Mouse (Mus musculus) MEL (cell line): Measurements from ENCODE around the gene Gtf3c2. TPM values are rescaled to one million over a fixed set of nuclear protein-coding genes. Genes with fewer than 3 reads are reported as not detected.
A peak's percentile ranks its signal among the peaks of the same experiment; 100 is the strongest.

Source experiments
- DNase-seq: peaks from one replicate; pipeline ENCODE4 v3.0.0; 2011; ENCODE audit warnings: low read depth, low spot score
- H3K27ac ChIP-seq: 2 replicates; pipeline ENCODE4 v1.5.1; 2012; ENCODE audit warnings: low read depth, mild to moderate bottlenecking, control low read depth, low read length, moderate library complexity; ENCODE audit not compliant: control insufficient read depth
- H3K27me3 ChIP-seq, 2 experiments: fragments of 150-350 bp in 1 of 2; sonication (generic) in 1 of 2; 2 replicates each; pipeline ENCODE4 v1.6.1; 2012; ENCODE audit warnings: low read length in 2 of 2, mild to moderate bottlenecking in 2 of 2, improper control_type of control experiment in 1 of 2, moderate library complexity in 1 of 2; ENCODE audit not compliant: insufficient read depth in 2 of 2, control insufficient read depth in 1 of 2
- H3K36me3 ChIP-seq, 2 experiments: 2 replicates each; pipeline ENCODE4 v1.6.1; 2012 to 2014; ENCODE audit warnings: low read length in 2 of 2, improper control_type of control experiment in 1 of 2, inconsistent platforms in 1 of 2, mild to moderate bottlenecking in 1 of 2; ENCODE audit not compliant: insufficient read depth in 2 of 2, control insufficient read depth in 1 of 2
- H3K4me1 ChIP-seq, 2 experiments: fragments of 150-350 bp in 1 of 2; sonication (generic) in 1 of 2; 2 replicates each; pipeline ENCODE4 v1.6.1; 2012; ENCODE audit warnings: low read length in 2 of 2, improper control_type of control experiment in 1 of 2, mild to moderate bottlenecking in 1 of 2; ENCODE audit not compliant: insufficient read depth in 2 of 2, control insufficient read depth in 1 of 2
- H3K4me3 ChIP-seq, 2 experiments: fragments of 150-350 bp in 1 of 2; sonication (generic) in 1 of 2; 2 replicates each; pipeline ENCODE4 v1.5.1; 2012; ENCODE audit warnings: low read depth in 2 of 2, low read length in 2 of 2, mild to moderate bottlenecking in 2 of 2, moderate library complexity in 2 of 2, control low read depth in 1 of 2, improper control_type of control experiment in 1 of 2; ENCODE audit not compliant: control insufficient read depth in 1 of 2, insufficient read depth in 1 of 2
- H3K79me2 ChIP-seq: 2 replicates; pipeline ENCODE4 v1.6.1; 2012; ENCODE audit warnings: mild to moderate bottlenecking, low read length, moderate library complexity; ENCODE audit not compliant: control insufficient read depth, poor library complexity, insufficient read depth
- H3K9ac ChIP-seq: 2 replicates; pipeline ENCODE4 v1.6.1; 2012; ENCODE audit warnings: low read depth, mild to moderate bottlenecking, control low read depth, low read length, moderate library complexity; ENCODE audit not compliant: control insufficient read depth, poor library complexity, severe bottlenecking
- H3K9me3 ChIP-seq: fragments of 150-350 bp; sonication (generic); replicated peaks from 2 replicates; pipeline ENCODE4 v1.6.1; 2012; ENCODE audit warnings: mild to moderate bottlenecking, low read length, improper control_type of control experiment, moderate library complexity; ENCODE audit not compliant: insufficient read depth
- CTCF ChIP-seq, 3 experiments: IDR thresholded peaks in 2 of 3; conservative IDR thresholded peaks in 1 of 3; 2 replicates each; pipeline ENCODE4 v1.5.1; 2011 to 2012; ENCODE audit warnings: low read length in 3 of 3, low read depth in 2 of 3, mild to moderate bottlenecking in 2 of 3, improper control_type of control experiment in 1 of 3, inconsistent platforms in 1 of 3, mixed read lengths in 1 of 3, moderate library complexity in 1 of 3; ENCODE audit not compliant: control insufficient read depth in 1 of 3, insufficient read depth in 1 of 3, poor library complexity in 1 of 3, severe bottlenecking in 1 of 3
- GATA1 ChIP-seq: IDR thresholded peaks from 2 replicates; pipeline ENCODE4 v1.6.1; 2011; ENCODE audit warnings: low read depth, low read length, improper control_type of control experiment
- JUND ChIP-seq: IDR thresholded peaks from 2 replicates; pipeline ENCODE4 v1.6.1; 2011; ENCODE audit warnings: low read depth, mild to moderate bottlenecking, improper control_type of control experiment, low read length
- KAT2A ChIP-seq: conservative IDR thresholded peaks from 2 replicates; pipeline ENCODE4 v1.6.1; 2012; ENCODE audit warnings: low read depth, low read length, improper control_type of control experiment, inconsistent platforms
- MAX ChIP-seq: IDR thresholded peaks from 2 replicates; pipeline ENCODE4 v1.6.1; 2011; ENCODE audit warnings: low read length, improper control_type of control experiment
- MEF2A ChIP-seq: IDR thresholded peaks from 2 replicates; pipeline ENCODE4 v1.6.1; 2014; ENCODE audit warnings: low read depth, mild to moderate bottlenecking, inconsistent platforms, low read length, improper control_type of control experiment; ENCODE audit not compliant: poor library complexity, insufficient replicate concordance, severe bottlenecking; ENCODE audit errors: extremely low read depth
- MYC ChIP-seq: IDR thresholded peaks from 2 replicates; pipeline ENCODE4 v1.6.1; 2011; ENCODE audit warnings: low read depth, mild to moderate bottlenecking, low read length, improper control_type of control experiment, moderate library complexity
- POLR2AphosphoS2 ChIP-seq: IDR thresholded peaks from 2 replicates; pipeline ENCODE4 v1.6.1; 2011; ENCODE audit warnings: low read length, improper control_type of control experiment
- POLR2AphosphoS5 ChIP-seq: IDR thresholded peaks from 2 replicates; pipeline ENCODE4 v1.6.1; 2012; ENCODE audit warnings: low read depth, borderline replicate concordance, mild to moderate bottlenecking, inconsistent platforms, low read length, moderate library complexity, mixed read lengths
- TAL1 ChIP-seq: IDR thresholded peaks from 2 replicates; pipeline ENCODE4 v1.6.1; 2012; ENCODE audit warnings: mild to moderate bottlenecking, inconsistent platforms, low read length, moderate library complexity, mixed read lengths
- TCF12 ChIP-seq: IDR thresholded peaks from 2 replicates; pipeline ENCODE4 v1.6.1; 2014; ENCODE audit warnings: low read depth, mild to moderate bottlenecking, inconsistent platforms, low read length, improper control_type of control experiment, moderate library complexity
- polyA plus RNA-seq, 2 experiments: library from polyadenylated mRNA; stranded (reverse) in 1 of 2; unstranded in 1 of 2; fragments of >175 nt in 1 of 2; fragments of >200 nt in 1 of 2; gene quantifications; 2 replicates each; pipeline versions ENCODE4 v1.2.1 to v1.2.4; 2012; ENCODE audit warnings: low replicate concordance in 2 of 2, low read depth in 1 of 2; ENCODE audit not compliant: insufficient read length in 2 of 2, insufficient read depth in 1 of 2, missing spikeins in 1 of 2
- total RNA-seq: library from RNA; depleted of rRNA; stranded (reverse); fragments of 300-350 nt; gene quantifications from 2 replicates; pipeline ENCODE4 v1.2.3, GENCODE M21; 2012

The Gtf3c2 gene
- total and polyA plus RNA-seq, 3 experiments = 50.9 to 129 TPM; not detected in 1

GRCm38 (mm10) chr5:31201742-31202590 lies 22.0 kb upstream of the Gtf3c2 start, which contains the start of gene Zfp513 (continued):
- TF ChIP-seq KAT2A (peak; percentile 98), CTCF (IDR thresholded peaks at IDR 0.05 in 2 of 3, conservative IDR thresholded peaks at IDR 0.05 in 1 of 3; ENCODE audit: control insufficient read depth in 1 of 3, insufficient read depth in 1 of 3, low read depth in 2 of 3, low read length in 3 of 3, poor library complexity in 1 of 3, severe bottlenecking in 1 of 3) (no peak), TAL1 (no peak), MAX (peak; percentile 75), POLR2AphosphoS2 (peak; percentile 100)

DNA sequence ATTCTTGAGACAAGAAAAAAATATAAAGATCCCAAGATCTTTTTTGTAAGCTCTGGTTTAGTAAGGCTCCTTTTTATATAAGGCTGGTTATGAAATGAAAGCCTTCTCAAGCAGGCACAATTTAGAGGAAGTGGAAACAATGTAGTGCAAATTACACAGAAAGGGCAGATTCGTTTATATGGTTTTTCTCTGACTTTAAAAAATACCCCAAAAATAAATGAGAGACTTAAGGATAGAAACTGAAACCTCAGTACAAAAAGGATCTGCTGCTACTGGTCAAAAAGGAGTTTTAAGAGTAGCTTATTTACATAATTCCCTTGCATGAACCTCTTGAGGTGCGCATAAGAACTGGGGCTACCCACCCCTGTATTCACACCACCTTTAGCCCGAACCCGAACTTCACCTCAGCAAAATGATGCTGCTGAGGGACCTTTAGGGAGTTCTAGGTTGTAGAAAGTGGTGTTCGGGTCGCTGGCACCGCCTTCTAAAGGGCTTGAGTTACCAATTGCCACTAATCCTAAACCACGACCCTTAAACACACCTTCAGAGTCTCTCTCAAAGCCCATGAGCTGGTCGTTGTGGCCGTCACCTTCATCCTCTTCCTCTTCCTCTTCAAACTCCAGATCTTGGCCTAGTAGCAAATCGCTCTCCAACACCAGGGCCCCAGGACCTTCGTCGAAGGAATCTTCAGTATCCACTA lies 21.2 kb upstream of the Gtf3c2 start:
- TF ChIP-seq MYC = 0 out of 2 replicates have a peak, but pooled peaks have one; percentile 37
- TF ChIP-seq MEF2A = no peak
- TF ChIP-seq TCF12 = 0 out of 2 replicates have a peak, but pooled peaks have one; percentile 8
- Histone ChIP-seq H3K9me3 (no peaks in the 10 kb centered on the region), H3K79me2 (peaks cover 13% of the 10 kb centered on the region), H3K4me1 (no peaks in the 10 kb centered on the region; a peak in 1 of 4 replicates), H3K27ac (peak overlapping the region; percentile 74), H3K9ac (peak overlapping the region; percentile 87), H3K27me3 (no peaks in the 10 kb centered on the region), H3K36me3 (peaks cover 8 to 19% of the 10 kb centered on the region in 2 experiments), H3K4me3 (peak overlapping the region; percentile 62 to 71)
- no peak for DNase-seq

GRCm38 (mm10) chr5:31200327-31200768 lies 20.4 kb upstream of the Gtf3c2 start:
- H3K9ac ChIP-seq = peak overlapping the region; percentile 87; the same call in 1 of the 2 replicates
- TF ChIP-seq GATA1 (no peak), JUND (no peak), POLR2AphosphoS5 (peak; percentile 84; the same call in 1 of the 2 replicates)
- TF ChIP-seq, all 39 proteins: peak for 1
- Histone ChIP-seq H3K79me2 (peaks cover 12% of the 10 kb centered on the region), H3K27ac (no peak overlapping the region), H3K27me3 (no peaks in the 10 kb centered on the region), H3K36me3 (peaks cover 8 to 14% of the 10 kb centered on the region in 2 experiments), H3K9me3 (no peaks in the 10 kb centered on the region), H3K4me3 (no peak overlapping the region), H3K4me1 (no peaks in the 10 kb centered on the region; a peak in 1 of 4 replicates)
- no peak for DNase-seq
